Mouse (Mus musculus): Measurements from ENCODE around the gene Bex2. TPM values are rescaled to one million over a fixed set of nuclear protein-coding genes. Genes with fewer than 3 reads are reported as not detected.
"Not testable (repeated sequence)": the region's sequence is repeated elsewhere in the genome, so short reads cannot be mapped to it uniquely, and the experiment has no call there.

Bex2 gene
- 288 and 293 TPM in 2 replicates for polyA plus RNA-seq (2016; fragmentation: Nextera tagmentation; extraction: Ambion mirVana)

- H3K27ac ChIP-seq: peak within 1 kb of the TSS; percentile 82
- H3K4me3 ChIP-seq: peak within 1 kb of the TSS; percentile 56
- WGBS: no CpG with 5 or more reads among the region's 32 CpGs
Measured at GRCm38 (mm10) chrX:136068020-136068419, at the start of gene Bex2. Gene Bex2, minus strand, starts transcription at chrX:136068236.

DNA sequence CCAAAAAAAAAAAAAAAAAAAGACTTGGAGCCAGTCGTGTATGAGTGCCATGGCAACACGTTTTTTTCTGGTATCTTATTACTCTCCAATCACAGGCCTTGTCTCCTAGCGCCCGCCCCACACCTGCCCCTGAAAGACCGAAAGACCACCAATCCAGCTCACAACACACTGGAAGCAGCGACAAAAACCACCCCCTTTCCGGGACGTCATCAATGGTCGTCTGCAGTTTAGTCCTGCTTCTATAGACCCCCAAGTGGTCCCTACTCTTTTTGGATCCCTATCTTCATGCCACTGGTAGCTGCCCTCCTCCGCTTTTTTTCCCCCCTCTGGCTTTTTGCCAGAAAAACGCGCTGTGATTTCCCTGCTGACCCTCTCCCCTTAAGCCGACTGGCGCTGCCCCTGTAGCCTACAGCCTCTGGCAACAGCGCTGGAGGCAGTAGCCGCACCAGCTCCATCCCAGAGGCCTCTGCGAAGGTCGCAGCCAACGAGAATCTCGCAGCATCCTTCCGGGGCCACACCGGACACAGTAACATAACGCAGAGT is 47.5 kb upstream of the Bex2 start:
- Histone ChIP-seq H3K36me3 (replicated peaks) (no peaks in the 10 kb centered on the region), H3K27ac (peak overlapping the region; percentile 84), H3K27me3 (ENCODE audit: poor library complexity, severe bottlenecking) (peaks cover 46% of the 10 kb centered on the region), H3K4me1 (no peaks in the 10 kb centered on the region), H3K9me3 (no peaks in the 10 kb centered on the region), H3K4me3 (peak overlapping the region; percentile 53)
- whole genome bisulfite sequencing: 23% methylated on average over 23 of the region's 23 CpGs
- peak; percentile 75 for DNase-seq (ENCODE audit: extremely low spot score, low spot score)

More at GRCm38 (mm10) chrX:136068020-136068419, at the start of gene Bex2:
- H3K4me1 ChIP-seq; H3K27me3 ChIP-seq (ENCODE audit: poor library complexity, severe bottlenecking); H3K9me3 ChIP-seq; DNase-seq (ENCODE audit: extremely low spot score, low spot score): not testable (repeated sequence)
- peaks cover 11% of the 10 kb centered on the region for H3K36me3 ChIP-seq (replicated peaks)

GRCm38 (mm10) chrX:136115015-136115414 is 47.0 kb upstream of the Bex2 start:
- WGBS: 45% methylated on average over 4 of the region's 4 CpGs
- H3K36me3 ChIP-seq (replicated peaks): no peaks in the 10 kb centered on the region
- peak overlapping the region; percentile 53; the same call in 1 of the 2 replicates for H3K4me3 ChIP-seq
- H3K9me3 ChIP-seq: no peaks in the 10 kb centered on the region
- peaks cover 46% of the 10 kb centered on the region for H3K27me3 ChIP-seq (ENCODE audit: poor library complexity, severe bottlenecking)
- no peaks in the 10 kb centered on the region for H3K4me1 ChIP-seq
- DNase-seq (ENCODE audit: extremely low spot score, low spot score): no peak
- no peak overlapping the region for H3K27ac ChIP-seq

- DNase-seq (ENCODE audit: extremely low spot score, low spot score): no peak
- Histone ChIP-seq H3K36me3 (replicated peaks) (no peaks in the 10 kb centered on the region), H3K27me3 (ENCODE audit: poor library complexity, severe bottlenecking) (peaks cover 34% of the 10 kb centered on the region), H3K4me1 (peaks cover 5% of the 10 kb centered on the region; the same call in 1 of the 2 replicates), H3K27ac (no peak overlapping the region), H3K4me3 (no peak overlapping the region), H3K9me3 (no peaks in the 10 kb centered on the region)
- 47% methylated on average over 6 of the region's 6 CpGs for WGBS
Measured at GRCm38 (mm10) chrX:136107942-136108341, 39.9 kb upstream of the Bex2 start.

GRCm38 (mm10) chrX:136104724-136105088 is 36.7 kb upstream of the Bex2 start:
- H3K27me3 ChIP-seq (ENCODE audit: poor library complexity, severe bottlenecking): peaks cover 20% of the 10 kb centered on the region; the same call in 1 of the 2 replicates
- WGBS: 70% methylated on average over 3 of the region's 3 CpGs
- no peaks in the 10 kb centered on the region for H3K36me3 ChIP-seq (replicated peaks)
- H3K4me1 ChIP-seq: peaks cover 5% of the 10 kb centered on the region; the same call in 1 of the 2 replicates
- DNase-seq (ENCODE audit: extremely low spot score, low spot score): no peak
- H3K4me3 ChIP-seq: no peak overlapping the region
- H3K27ac ChIP-seq: no peak overlapping the region
- H3K9me3 ChIP-seq: no peaks in the 10 kb centered on the region

GRCm38 (mm10) chrX:136104046-136104723 is 36.1 kb upstream of the Bex2 start:
- H3K27me3 ChIP-seq (ENCODE audit: poor library complexity, severe bottlenecking): peaks cover 19% of the 10 kb centered on the region; the same call in 1 of the 2 replicates
- no peaks in the 10 kb centered on the region for H3K36me3 ChIP-seq (replicated peaks)
- 80% methylated on average over 4 of the region's 4 CpGs for WGBS
- no peaks in the 10 kb centered on the region for H3K9me3 ChIP-seq
- no peak overlapping the region for H3K4me3 ChIP-seq
- H3K4me1 ChIP-seq: peaks cover 5% of the 10 kb centered on the region; the same call in 1 of the 2 replicates
- no peak for DNase-seq (ENCODE audit: extremely low spot score, low spot score)
- H3K27ac ChIP-seq: no peak overlapping the region

GRCm38 (mm10) chrX:136094421-136094820 is 26.4 kb upstream of the Bex2 start:
- WGBS: 69% methylated on average over 2 of the region's 2 CpGs

GRCm38 (mm10) chrX:136092497-136093279 is 24.7 kb upstream of the Bex2 start:
- H3K4me3 ChIP-seq: no peak overlapping the region
- H3K27me3 ChIP-seq (ENCODE audit: poor library complexity, severe bottlenecking): peaks cover 36% of the 10 kb centered on the region
- no peaks in the 10 kb centered on the region for H3K4me1 ChIP-seq
- no peaks in the 10 kb centered on the region for H3K9me3 ChIP-seq
- DNase-seq (ENCODE audit: extremely low spot score, low spot score): no peak
- H3K36me3 ChIP-seq (replicated peaks): no peaks in the 10 kb centered on the region
- no peak overlapping the region for H3K27ac ChIP-seq
- WGBS: 53% methylated on average over 2 of the region's 2 CpGs

More at GRCm38 (mm10) chrX:136094421-136094820, 26.4 kb upstream of the Bex2 start:
- H3K27ac ChIP-seq: no peak overlapping the region
- no peaks in the 10 kb centered on the region for H3K4me1 ChIP-seq
- H3K27me3 ChIP-seq (ENCODE audit: poor library complexity, severe bottlenecking): peaks cover 43% of the 10 kb centered on the region
- H3K4me3 ChIP-seq: no peak overlapping the region
- DNase-seq (ENCODE audit: extremely low spot score, low spot score): no peak
- H3K9me3 ChIP-seq: no peaks in the 10 kb centered on the region
- H3K36me3 ChIP-seq (replicated peaks): no peaks in the 10 kb centered on the region

- no peak within 1 kb of the TSS for H3K4me3 ChIP-seq
Measured at GRCm38 (mm10) chrX:136085155-136085554, 17.1 kb upstream of the Bex2 start, which contains the start of gene Nxf3. Gene Nxf3, minus strand, starts transcription at chrX:136085255.

DNA sequence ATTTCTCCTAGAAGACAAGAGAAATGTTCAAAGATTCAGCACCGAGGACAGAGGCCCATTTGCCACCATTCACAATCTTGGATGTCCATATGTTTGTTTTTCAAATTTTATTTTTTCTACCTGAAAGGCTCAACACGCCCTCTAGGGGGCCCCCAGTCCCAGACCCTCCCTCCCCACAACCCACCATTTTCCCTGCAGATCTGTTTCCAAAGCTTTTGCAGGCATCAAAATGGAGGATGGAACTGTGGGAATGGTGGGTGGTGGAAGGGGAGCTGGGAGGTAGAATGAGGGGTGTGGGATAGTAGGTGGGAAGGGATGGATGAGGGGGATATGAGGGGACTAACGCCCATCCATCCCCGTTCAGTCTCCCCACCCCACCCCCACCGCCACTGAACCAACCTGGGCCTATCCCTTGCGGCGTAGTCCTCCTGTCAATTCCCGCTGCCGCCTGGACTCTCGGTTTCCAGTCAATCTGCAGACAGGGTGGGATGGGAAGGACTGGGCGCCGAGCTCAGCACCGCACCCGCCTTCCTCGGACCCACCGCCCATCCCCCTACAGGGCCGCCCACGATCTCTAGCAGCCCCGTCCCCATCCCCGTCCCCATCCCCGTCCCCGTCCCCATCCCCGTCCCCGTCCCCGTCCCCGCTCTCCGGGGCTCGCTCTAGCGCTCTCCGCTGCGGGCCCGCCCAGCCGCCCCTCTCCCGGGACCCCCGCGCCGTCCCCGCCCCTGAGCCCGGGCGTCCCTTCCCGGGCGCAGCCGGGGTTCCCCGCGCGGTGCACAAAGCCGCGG is 640 bp downstream of the Bex2 start:
- Histone ChIP-seq H3K4me3 (peak overlapping the region; percentile 56), H3K27ac (peak overlapping the region; percentile 82), H3K36me3 (replicated peaks) (peaks cover 11% of the 10 kb centered on the region)
- H3K9me3 ChIP-seq; H3K27me3 ChIP-seq (ENCODE audit: poor library complexity, severe bottlenecking); H3K4me1 ChIP-seq: not testable (repeated sequence)
- WGBS: 27% methylated on average over 10 of the region's 48 CpGs
- DNase-seq (ENCODE audit: extremely low spot score, low spot score): peak; percentile 32

More at GRCm38 (mm10) chrX:136085155-136085554, 17.1 kb upstream of the Bex2 start, which contains the start of gene Nxf3:
- DNase-seq (ENCODE audit: extremely low spot score, low spot score): no peak
- Histone ChIP-seq H3K36me3 (replicated peaks) (no peaks in the 10 kb centered on the region), H3K27me3 (ENCODE audit: poor library complexity, severe bottlenecking) (peaks cover 21% of the 10 kb centered on the region), H3K27ac (no peak within 1 kb of the TSS), H3K9me3 (no peaks in the 10 kb centered on the region), H3K4me1 (no peaks in the 10 kb centered on the region)
- WGBS: 85% methylated on average over 9 of the region's 9 CpGs

- no peaks in the 10 kb centered on the region for H3K36me3 ChIP-seq (replicated peaks)
- no peaks in the 10 kb centered on the region for H3K4me1 ChIP-seq
- WGBS: 86% methylated on average over 1 of the region's 1 CpGs
- DNase-seq (ENCODE audit: extremely low spot score, low spot score): no peak
- H3K4me3 ChIP-seq: no peak overlapping the region
- H3K27me3 ChIP-seq (ENCODE audit: poor library complexity, severe bottlenecking): peaks cover 23% of the 10 kb centered on the region
- no peaks in the 10 kb centered on the region for H3K9me3 ChIP-seq
- no peak overlapping the region for H3K27ac ChIP-seq
Measured at GRCm38 (mm10) chrX:136060698-136061097, 7.3 kb downstream of the Bex2 start.

- Histone ChIP-seq H3K4me3 (no peak overlapping the region), H3K27me3 (ENCODE audit: poor library complexity, severe bottlenecking) (peaks cover 16% of the 10 kb centered on the region; the same call in 1 of the 2 replicates), H3K36me3 (replicated peaks) (no peaks in the 10 kb centered on the region), H3K9me3 (no peaks in the 10 kb centered on the region), H3K27ac (no peak overlapping the region), H3K4me1 (no peaks in the 10 kb centered on the region)
- WGBS: 84% methylated on average over 2 of the region's 2 CpGs
- no peak for DNase-seq (ENCODE audit: extremely low spot score, low spot score)
Measured at GRCm38 (mm10) chrX:136051219-136051618, 16.8 kb downstream of the Bex2 start.
